ENCODE assay signal across 8 mouse cellular contexts in genomic region chr11:88203712-88204532, GRCm38 (mm10). TPM values are rescaled to one million over a fixed set of nuclear protein-coding genes. Genes with fewer than 3 reads are reported as not detected.
A peak's percentile ranks its signal among the peaks of the same experiment; 100 is the strongest.
DNase-seq lines count a peak whose midpoint lies in the region; ATAC-seq and TF ChIP-seq lines count a peak whose summit lies in the region.

TSS of gene Mrps23 (plus strand) at chr11:88204388.

- H3K36me3 ChIP-seq in G1E (replicated peaks): peaks cover 27% of the 10 kb centered on the region
- no peaks in the 10 kb centered on the region; the same call in 1 of the 2 replicates for H3K36me3 ChIP-seq in forebrain, postnatal 0 days (ENCODE audit: insufficient read depth)
- H3K36me3 ChIP-seq in lung, embryonic 15.5 days: peaks cover 10% of the 10 kb centered on the region; the same call in 1 of the 2 replicates

- WGBS in forebrain, postnatal 0 days: under 1% methylated on average over 51 of the region's 51 CpGs
- WGBS in lung, embryonic 15.5 days: under 1% methylated on average over 51 of the region's 51 CpGs

- TF ChIP-seq CTCF in G1E (IDR thresholded peaks at IDR 0.05; ENCODE audit: low read depth, low read length): no peak
- peak; percentile 66 for TF ChIP-seq CTCF in forebrain, postnatal 0 days (IDR thresholded peaks at IDR 0.05; ENCODE audit: low read depth)

- peak within 1 kb of the TSS; percentile 88 for H3K4me2 ChIP-seq in forebrain, postnatal 0 days (ENCODE audit: low read depth)
- H3K4me2 ChIP-seq in lung, embryonic 15.5 days: peak within 1 kb of the TSS; percentile 88

- peaks cover 13% of the 10 kb centered on the region for H3K27me3 ChIP-seq in G1E (ENCODE audit: insufficient read depth, low read length)
- H3K27me3 ChIP-seq in forebrain, postnatal 0 days (ENCODE audit: insufficient read depth, low read length): no peaks in the 10 kb centered on the region
- H3K27me3 ChIP-seq in lung, embryonic 15.5 days: no peaks in the 10 kb centered on the region

- H3K4me1 ChIP-seq in G1E (ENCODE audit: insufficient read depth, low read depth, low read length): peaks cover 57% of the 10 kb centered on the region
- H3K4me1 ChIP-seq in forebrain, postnatal 0 days (ENCODE audit: insufficient read depth): peaks cover 8% of the 10 kb centered on the region
- peaks cover 23% of the 10 kb centered on the region for H3K4me1 ChIP-seq in lung, embryonic 15.5 days

- peak within 1 kb of the TSS; percentile 89 for H3K9ac ChIP-seq in forebrain, postnatal 0 days
- peak within 1 kb of the TSS; percentile 69 for H3K9ac ChIP-seq in lung, embryonic 15.5 days

- ATAC-seq in G1E (ENCODE audit: extremely low read depth, insufficient number of reproducible peaks, low FRiP score, poor library complexity, severe bottlenecking): peak; percentile 88
- ATAC-seq in forebrain, postnatal 0 days: peak; percentile 98
- ATAC-seq in lung, embryonic 15.5 days (ENCODE audit: borderline replicate concordance, extremely low read depth, low FRiP score, low TSS enrichment): peak; percentile 95

- no peaks in the 10 kb centered on the region for H3K9me3 ChIP-seq in G1E (replicated peaks)
- no peaks in the 10 kb centered on the region for H3K9me3 ChIP-seq in forebrain, postnatal 0 days (ENCODE audit: low read length)
- no peaks in the 10 kb centered on the region for H3K9me3 ChIP-seq in lung, embryonic 15.5 days

- peak within 1 kb of the TSS; percentile 99 for H3K4me3 ChIP-seq in G1E (ENCODE audit: low read depth, low read length)
- peak within 1 kb of the TSS; percentile 65 for H3K4me3 ChIP-seq in forebrain, postnatal 0 days (ENCODE audit: low read depth, low read length)
- peak within 1 kb of the TSS; percentile 73 for H3K4me3 ChIP-seq in lung, embryonic 15.5 days

- peak; percentile 90 for DNase-seq in G1E (ENCODE audit: low spot score)
- peak; percentile 92 to 96 for DNase-seq in cerebellum, adult 18-20 months
- DNase-seq in forebrain, postnatal 0 days: peak; percentile 94
- DNase-seq in heart, postnatal 4 days: peak; percentile 93
- DNase-seq in layer of hippocampus, adult 8-10 months (ENCODE audit: low spot score in 2 of 2): peak; percentile 90 to 91
- peak; percentile 91 for DNase-seq in ovary, adult 18-20 months (ENCODE audit: low spot score)
- DNase-seq in thymus, postnatal 0 days (ENCODE audit: low spot score): peak; percentile 94

- H3K27ac ChIP-seq in forebrain, postnatal 0 days (ENCODE audit: low read depth, low read length): peak within 1 kb of the TSS; percentile 70
- peak within 1 kb of the TSS; percentile 91 for H3K27ac ChIP-seq in lung, embryonic 15.5 days

RNA-seq across cellular contexts. Expression of gene Mrps23, which starts in this region (rescaled TPM):
- total RNA-seq in G1E (2014; fragmentation: Nextera tagmentation) (41.2 and 68.7 TPM in 2 replicates), G1E (2017) (89.7 and 106 TPM in 2 replicates)
- 238 and 268 TPM in 2 replicates for polyA plus RNA-seq in G1E (2012)
- 39.0 and 57.5 TPM in 2 replicates for total RNA-seq in forebrain, postnatal 0 days (2014; rRNA removed)
- 70.7 and 71.5 TPM in 2 replicates for polyA plus RNA-seq in forebrain, postnatal 0 days (2015; fragmentation: Nextera tagmentation; extraction: Ambion mirVana)
- total RNA-seq in heart, postnatal 4 days (2021): 100 to 1,000 TPM; 204 to 207 TPM
- 10 to 100 TPM; 63.2 to 64.8 (median 63.7) TPM for total RNA-seq in layer of hippocampus, adult 8-10 months (2022)
- polyA plus RNA-seq in lung, embryonic 15.5 days (2015; fragmentation: Nextera tagmentation; extraction: Ambion mirVana): 57.4 and 59.4 TPM in 2 replicates
- 90.0 and 95.0 TPM in 2 replicates for polyA plus RNA-seq in thymus, postnatal 0 days (2015; fragmentation: Nextera tagmentation; extraction: Ambion mirVana)

Comparison
In these comparisons a context has a peak if more than half of its experiments do, and no peak if none do; other contexts are left out.
1. Peak in every context shown above with its lines: DNase-seq, ATAC-seq, H3K4me3 ChIP-seq and H3K27ac ChIP-seq.